Mouse (Mus musculus) cortical plate, adult 2 months (tissue): ENCODE measurements around the gene Casp3.

Experiments
- CTCF ChIP-seq: fragments of 200-500 bp; IDR thresholded peaks from 2 replicates; pipeline ENCODE4 v1.5.1; 2011; ENCODE audit warnings: mild to moderate bottlenecking, control low read depth, low read length; ENCODE audit not compliant: insufficient read depth; ENCODE audit errors: extremely low read depth
- POLR2A ChIP-seq: fragments of 200-500 bp; IDR thresholded peaks from 2 replicates; pipeline ENCODE4 v1.6.1; 2011; ENCODE audit warnings: mild to moderate bottlenecking, low read length, control low read depth; ENCODE audit not compliant: insufficient read depth; ENCODE audit errors: extremely low read depth

DNA sequence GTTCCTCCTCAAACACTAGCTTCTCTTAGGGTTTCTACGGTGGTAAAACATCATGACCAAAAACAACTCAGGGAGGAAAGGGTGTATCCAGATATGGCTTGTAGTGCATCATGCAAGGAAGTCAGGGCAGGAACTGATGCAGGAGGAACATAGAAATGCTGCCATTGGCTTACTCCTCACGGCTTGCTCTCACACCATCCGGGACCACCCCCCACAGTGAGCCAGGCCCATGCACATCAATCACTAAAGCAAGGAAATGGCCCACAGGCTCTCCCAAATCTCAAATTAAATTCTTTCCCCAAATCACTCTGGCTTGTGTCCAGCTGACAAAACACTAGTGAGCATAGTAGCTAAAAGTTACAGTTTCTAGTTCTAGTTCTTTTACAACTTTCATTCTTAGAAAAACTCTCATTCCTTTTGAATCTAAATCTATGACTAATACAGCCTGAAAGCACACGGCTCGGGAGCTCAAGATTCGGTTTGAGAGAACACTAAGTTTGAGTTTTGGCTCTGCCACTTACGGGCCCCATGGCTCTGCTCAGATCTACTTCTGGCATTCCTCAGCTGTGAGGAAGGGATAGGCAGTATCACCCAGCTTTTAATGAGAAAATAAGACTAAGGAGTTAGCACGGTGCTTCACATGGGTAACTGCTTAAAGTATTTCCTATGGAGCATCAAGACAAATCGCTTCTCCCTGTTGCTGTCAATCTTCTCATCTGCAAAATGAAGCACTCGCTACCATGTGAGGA lies 16.0 kb upstream of the Casp3 start:
- TF ChIP-seq POLR2A = no peak
- no peak for TF ChIP-seq CTCF
